Mouse (Mus musculus): Measurements from ENCODE around the gene Hba-a2.

Gene Hba-a2

DNA sequence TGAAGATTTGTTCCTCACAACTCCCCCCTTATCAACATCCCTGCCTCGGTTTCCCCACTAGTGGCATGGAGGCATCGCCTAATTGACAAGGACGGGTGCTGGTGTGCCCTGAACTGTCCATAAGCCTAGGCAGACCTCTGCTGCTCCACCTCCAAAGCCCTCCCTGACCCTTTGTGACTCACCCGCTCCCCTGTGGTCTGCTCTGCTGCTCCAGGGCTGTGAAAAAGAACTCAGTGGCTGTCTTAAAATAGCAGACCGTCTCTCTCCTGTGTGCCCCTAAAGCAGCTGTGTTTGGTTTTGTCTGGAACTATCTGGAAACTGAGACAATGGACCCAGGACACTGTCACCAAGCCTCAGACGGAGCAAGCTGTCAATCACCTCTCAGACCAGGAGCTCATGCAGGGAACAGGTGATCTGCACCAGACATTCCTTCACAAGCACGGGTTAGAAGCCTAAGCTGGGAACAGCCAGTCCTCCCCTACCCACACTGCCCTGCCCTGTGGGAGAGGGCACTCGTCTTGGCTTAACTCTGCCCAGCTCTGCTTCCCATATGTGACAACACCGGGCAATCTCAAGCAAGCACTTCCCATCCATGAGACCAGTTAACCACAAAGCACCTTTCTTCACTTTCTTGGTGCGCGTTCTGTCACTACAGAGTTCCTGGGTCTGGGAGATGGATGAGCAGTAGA, 24.4 kb downstream of the Hba-a2 start:
- DNase-seq (ENCODE audit: low read depth), result peak; percentile 19

GRCm38 (mm10) chr11:32321196-32321565, 24.9 kb downstream of the Hba-a2 start:
- peak; percentile 88 for DNase-seq (ENCODE audit: low read depth)

DNA sequence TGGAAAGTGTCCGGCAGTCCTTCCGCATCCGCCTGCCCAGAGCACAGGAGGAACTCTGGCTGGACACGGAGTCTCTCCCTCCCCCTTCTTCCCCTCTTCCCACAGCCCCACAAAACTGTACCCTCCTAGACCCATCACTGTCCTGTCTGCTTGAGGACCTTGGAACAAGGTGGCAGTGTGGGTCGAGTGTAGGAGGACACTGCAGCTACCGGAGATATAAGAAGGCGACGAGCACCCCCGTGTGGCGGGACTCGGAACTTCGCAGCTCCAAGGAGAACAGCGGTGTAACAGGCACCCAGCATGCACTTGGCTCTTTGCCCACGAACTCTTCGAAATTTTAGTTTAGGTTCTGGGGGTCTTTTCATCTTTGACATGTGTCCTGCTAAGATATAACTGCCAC, 28.3 kb downstream of the Hba-a2 start:
- DNase-seq (ENCODE audit: low read depth), result peak; percentile 85

GRCm38 (mm10) chr11:32331075-32331474, 34.8 kb downstream of the Hba-a2 start:
- DNase-seq (ENCODE audit: low read depth), result no peak

- no peak for DNase-seq (ENCODE audit: low read depth)
These were observed 35.6 kb downstream of the Hba-a2 start for GRCm38 (mm10) chr11:32331861-32332260.

GRCm38 (mm10) chr11:32333235-32333634, 36.9 kb downstream of the Hba-a2 start:
- no peak for DNase-seq (ENCODE audit: low read depth)

DNA sequence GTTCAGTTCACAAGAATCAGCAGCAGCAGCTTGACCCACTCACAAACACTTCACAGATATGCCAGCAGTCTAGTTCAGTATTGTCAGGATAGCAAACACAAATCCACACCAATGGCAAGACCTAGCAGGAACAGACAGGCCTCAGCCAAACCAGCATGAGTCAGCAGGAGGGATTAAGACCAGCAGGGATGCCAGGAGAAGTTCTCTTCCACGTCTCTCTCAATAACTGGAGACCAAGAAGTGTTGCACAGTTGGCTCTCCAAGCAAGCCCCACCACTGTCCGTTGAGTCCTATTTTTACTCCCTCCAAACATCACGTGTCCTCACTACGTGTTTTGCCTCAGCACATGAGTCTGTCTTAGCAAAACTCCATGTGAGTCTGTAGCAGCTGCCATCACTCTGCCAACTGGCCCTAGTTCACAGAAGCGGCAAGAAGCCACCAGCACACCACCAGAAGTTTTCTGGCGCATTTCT, 40.2 kb downstream of the Hba-a2 start:
- DNase-seq (ENCODE audit: low read depth), result peak; percentile 12

- peak; percentile 60 for DNase-seq (ENCODE audit: low read depth)
These were observed 42.8 kb downstream of the Hba-a2 start for GRCm38 (mm10) chr11:32339131-32339531.

- peak; percentile 61 for DNase-seq (ENCODE audit: low read depth)
These were observed 44.5 kb downstream of the Hba-a2 start for GRCm38 (mm10) chr11:32340476-32341473.

DNA sequence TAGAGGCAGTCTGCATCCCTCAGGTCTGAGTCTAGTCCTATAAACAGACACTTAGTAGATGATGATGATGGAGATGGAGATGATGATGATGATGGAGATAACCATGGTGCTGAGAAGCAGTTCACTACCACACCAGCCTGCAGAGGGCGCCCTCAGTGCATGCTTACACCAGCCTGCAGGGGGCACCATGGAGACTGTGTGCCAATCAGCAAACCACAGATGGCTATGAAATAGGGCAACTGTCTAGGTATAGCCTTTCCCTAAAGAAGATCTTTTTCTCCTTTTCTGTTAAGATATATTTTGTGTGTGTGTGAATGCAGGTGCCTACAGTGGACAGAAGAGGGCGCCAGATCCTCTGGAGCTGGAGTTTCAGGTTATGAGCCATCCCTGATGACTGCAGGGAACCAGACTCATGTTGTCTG, 46.5 kb downstream of the Hba-a2 start:
- DNase-seq (ENCODE audit: low read depth), result peak; percentile 65

DNA sequence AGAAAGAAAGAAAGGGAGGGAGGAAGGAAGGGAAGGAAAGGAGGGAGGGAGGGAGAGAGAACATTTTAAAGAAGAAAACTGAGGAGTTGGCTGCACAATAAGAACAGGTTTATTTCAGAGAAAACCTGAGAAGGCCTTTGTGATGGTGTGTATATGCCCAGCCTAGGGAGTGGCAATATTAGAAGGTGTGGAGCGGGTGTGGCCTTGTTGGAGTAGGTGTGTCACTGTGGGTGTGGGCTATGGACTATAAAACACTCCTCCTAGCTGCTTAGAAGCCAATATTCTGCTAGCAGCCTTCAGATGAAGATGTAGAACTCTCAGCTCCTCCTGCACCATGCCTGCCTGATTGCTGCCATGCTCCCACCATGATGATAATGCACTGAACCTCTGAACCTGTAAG, 47.1 kb downstream of the Hba-a2 start:
- DNase-seq (ENCODE audit: low read depth), result no peak

DNA sequence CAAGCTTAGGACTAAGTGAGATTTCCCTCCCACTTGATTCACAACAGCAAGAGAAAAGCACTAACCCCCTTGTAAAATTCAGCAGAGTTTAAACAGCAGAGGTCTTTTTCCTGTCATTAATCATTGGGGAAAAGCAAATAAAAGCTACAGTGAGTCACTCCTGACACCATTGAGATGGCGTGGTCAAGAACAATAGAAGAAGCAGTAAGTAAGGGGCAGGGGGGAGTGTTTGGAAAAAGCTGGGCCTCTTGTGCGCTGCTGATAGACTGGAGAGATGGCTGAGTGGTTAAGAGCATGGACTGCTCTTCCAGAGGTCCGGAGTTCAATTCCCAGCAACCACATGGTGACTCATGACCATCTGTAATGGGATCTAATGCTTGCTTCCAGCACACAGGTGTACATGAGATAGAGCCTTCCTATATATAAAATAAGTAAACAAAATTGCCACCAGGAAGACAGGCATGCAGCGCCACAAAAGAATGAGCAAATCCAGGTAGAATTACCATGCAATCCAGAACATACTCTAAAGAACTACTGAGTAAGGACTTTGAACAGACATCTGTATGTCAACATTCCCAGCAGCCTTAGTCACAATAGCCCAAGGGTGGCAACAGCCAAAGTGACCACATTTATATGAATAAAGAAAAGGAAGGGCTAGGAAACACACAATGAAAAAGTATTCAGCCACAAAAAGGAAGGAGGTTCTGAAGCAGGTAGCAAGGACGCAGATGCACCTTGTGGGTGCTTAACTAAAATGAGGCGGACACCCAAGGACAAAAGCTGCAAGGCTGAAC, 49.4 kb downstream of the Hba-a2 start:
- peak; percentile 20 for DNase-seq (ENCODE audit: low read depth)

All from 416B (cell line).